Mouse (Mus musculus): Measurements from ENCODE around the gene Srrm4. TPM values are rescaled to one million over a fixed set of nuclear protein-coding genes. Genes with fewer than 3 reads are reported as not detected.

The Srrm4 gene
- polyA plus RNA-seq, 1 experiment, result 0.12 TPM

- WGBS, result 70% methylated on average over 9 of the region's 9 CpGs
- no peak for DNase-seq (ENCODE audit: low read depth, low spot score)
Measured at GRCm38 (mm10) chr5:116495466-116495865, 96.2 kb downstream of the Srrm4 start.

GRCm38 (mm10) chr5:116494377-116494776, 97.2 kb downstream of the Srrm4 start:
- WGBS, result 36% methylated on average over 7 of the region's 7 CpGs
- no peak for DNase-seq (ENCODE audit: low read depth, low spot score)

DNA sequence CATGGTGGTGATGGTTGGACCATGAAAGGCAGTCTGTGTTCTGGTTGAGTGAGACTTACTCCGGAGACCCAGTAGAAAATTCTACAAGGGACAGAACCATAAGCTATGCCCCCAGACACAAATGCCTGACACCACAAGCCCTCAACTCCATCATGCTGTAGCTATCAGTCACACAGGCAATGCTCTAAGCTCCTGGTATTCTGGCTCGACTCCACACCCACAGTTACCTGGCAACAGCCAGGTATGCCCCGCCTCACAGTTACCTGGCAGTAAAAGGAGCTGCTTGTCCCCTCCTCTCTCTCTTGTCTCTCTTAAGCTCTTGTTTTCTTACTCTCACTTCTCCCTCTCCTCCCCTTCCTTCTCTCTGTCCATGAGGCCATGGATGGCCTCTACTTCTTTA, 98.9 kb downstream of the Srrm4 start:
- WGBS, result 45% methylated on average over 3 of the region's 3 CpGs
- no peak for DNase-seq (ENCODE audit: low read depth, low spot score)

DNA sequence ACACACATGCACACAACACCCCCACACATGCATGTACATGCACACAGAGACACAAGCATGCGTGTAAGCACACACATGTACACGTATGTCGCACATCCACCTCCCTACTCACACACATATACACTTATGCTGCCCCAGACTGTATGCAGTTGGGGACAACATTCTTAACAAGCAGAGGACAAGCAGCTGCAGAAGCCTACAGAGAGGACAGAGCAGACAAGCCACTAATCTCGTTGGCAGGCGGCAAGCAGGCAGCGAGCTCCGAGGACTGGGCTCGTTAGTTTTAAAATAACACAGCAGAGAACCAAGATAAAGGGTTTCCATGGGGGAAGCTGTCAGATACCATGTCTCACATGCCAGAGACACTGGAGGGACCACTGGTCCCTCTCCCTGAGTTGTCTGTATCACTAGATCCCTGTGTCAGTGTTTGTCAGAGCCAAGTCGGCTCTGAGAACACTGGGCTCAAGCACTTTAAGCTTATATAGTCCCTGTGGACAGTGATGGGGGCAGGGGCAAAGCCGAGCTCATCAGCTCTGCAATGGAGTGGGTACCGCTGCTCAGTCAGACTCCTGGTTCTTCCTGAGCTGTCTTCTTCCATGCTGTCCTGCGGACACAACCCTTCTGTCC, 99.7 kb downstream of the Srrm4 start:
- DNase-seq (ENCODE audit: low read depth, low spot score), result no peak
- WGBS, result 68% methylated on average over 12 of the region's 12 CpGs

GRCm38 (mm10) chr5:116490826-116491225, 100.8 kb downstream of the Srrm4 start:
- DNase-seq (ENCODE audit: low read depth, low spot score), result no peak
- 61% methylated on average over 5 of the region's 5 CpGs for WGBS

DNA sequence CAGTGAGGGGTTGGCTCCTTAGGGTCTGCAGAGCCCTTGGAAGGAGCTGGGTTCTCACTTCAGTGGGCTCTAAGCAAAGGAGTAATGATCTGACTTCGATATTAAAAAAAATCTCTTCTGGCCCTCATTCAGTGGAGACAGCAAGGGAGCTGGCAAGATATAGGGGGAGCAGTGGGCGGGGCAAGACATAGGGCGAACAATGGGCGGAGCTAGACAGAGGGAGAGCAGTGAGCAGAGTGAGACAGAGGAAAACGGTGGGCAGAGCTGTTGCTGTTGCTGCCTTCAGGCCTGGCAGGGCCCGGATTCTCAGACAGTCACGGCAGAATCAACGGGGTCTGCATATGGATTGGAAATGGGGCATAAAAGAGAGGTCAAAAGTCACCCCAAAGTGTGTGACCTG, 102.0 kb downstream of the Srrm4 start:
- DNase-seq (ENCODE audit: low read depth, low spot score), result no peak
- 48% methylated on average over 8 of the region's 8 CpGs for WGBS

GRCm38 (mm10) chr5:116486135-116486534, 105.5 kb downstream of the Srrm4 start:
- DNase-seq (ENCODE audit: low read depth, low spot score), result no peak
- WGBS, result 68% methylated on average over 4 of the region's 4 CpGs

DNA sequence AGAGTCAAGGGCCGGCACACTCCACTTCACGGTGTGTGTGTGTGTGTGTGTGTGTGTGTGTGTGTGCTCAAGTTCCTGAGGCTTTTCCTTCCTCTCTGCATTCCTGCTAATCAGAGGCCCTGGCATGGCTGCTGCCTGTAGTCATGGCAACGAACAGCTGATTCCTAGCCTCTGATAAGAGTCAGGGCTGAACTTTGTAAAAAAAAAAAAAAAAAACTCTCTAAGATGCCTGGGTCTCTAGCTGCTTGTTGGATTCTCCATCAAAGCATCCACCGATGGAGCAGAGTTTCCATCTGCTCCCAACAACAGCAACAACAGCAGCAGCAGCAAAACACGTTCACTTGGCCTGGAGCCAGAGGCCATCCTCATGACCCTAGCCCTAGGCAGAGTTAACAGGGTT, 106.5 kb downstream of the Srrm4 start:
- WGBS, result 12% methylated on average over 5 of the region's 5 CpGs
- DNase-seq (ENCODE audit: low read depth, low spot score), result no peak

DNA sequence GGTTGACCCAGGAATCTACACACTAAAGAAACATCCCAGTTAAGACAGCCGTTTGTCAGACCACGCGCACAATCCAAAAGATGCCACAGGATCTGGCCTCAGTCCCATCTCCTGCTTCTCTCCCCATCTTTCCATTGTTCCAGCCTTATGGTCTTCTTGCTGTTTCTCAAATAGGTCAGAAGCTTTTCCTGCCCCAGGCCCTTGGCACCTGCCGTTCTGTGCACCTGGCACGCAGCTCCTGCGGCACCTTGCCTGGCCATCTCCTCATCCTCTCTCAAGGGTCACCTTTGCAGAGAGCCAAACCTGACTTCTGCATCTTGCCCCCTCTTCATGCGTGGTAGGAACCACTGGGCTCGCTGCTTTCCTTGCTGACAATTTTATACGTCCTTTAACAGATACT, 107.4 kb downstream of the Srrm4 start:
- 87% methylated on average over 9 of the region's 9 CpGs for WGBS
- DNase-seq (ENCODE audit: low read depth, low spot score), result no peak

DNA sequence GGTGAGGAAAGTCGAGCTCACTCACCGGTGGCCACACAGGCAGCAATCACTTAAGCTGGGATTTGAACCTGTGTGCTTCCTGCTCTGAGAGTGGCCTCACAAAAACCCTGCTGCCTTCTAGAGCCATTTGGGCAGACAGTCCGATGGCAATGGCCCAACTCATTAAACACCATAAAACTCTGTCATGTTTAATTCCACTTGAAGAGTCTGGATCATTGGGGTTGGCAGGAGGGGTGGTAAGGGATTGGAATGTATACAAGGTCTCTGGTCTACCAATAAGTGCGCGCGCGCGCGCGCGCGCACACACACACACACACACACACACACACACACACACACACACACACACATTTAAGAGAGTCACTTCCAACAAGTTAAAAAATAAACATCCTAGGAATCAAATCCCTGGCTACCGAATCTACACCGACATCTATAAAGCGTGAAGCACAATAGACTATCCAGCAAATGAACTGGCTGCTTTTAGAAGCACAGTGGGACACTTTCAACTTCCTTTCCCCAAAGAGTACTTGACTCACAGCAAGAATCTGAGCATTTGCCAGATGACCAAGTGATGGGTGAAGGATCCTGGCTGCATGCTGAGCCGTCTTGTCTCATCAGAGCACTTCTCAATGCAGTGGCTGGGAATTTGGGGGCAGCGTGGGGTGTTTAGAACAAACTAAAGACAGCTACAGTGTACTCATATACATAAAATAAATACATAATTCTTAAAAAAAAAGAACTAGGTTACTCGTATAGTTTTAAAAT, 112.8 kb downstream of the Srrm4 start:
- WGBS, result 69% methylated on average over 18 of the region's 18 CpGs
- no peak for DNase-seq (ENCODE audit: low read depth, low spot score)

DNA sequence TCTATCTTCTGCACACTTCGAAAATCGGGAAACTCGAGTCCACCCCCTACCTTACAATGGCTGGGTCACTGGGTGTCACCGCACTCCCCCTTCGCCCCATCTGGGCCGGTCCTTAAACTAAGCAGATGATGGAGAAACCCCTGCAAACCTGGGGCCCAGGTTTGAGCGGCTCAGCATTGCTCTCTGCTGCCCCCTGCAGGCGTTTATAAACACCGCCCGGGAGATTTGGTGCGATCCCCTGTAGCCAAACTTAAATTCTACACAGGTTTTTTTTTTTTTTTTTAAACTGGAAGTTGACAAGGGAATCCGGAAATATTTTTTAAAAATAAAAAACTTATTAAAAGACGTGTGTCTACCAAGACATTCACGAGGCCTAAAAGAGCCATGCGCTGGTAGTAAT, 115.6 kb downstream of the Srrm4 start:
- 10% methylated on average over 15 of the region's 15 CpGs for WGBS
- peak; percentile 7 for DNase-seq (ENCODE audit: low read depth, low spot score)

GRCm38 (mm10) chr5:116461354-116462042, 130.1 kb downstream of the Srrm4 start:
- WGBS, result 71% methylated on average over 11 of the region's 11 CpGs
- DNase-seq (ENCODE audit: low read depth, low spot score), result no peak

DNA sequence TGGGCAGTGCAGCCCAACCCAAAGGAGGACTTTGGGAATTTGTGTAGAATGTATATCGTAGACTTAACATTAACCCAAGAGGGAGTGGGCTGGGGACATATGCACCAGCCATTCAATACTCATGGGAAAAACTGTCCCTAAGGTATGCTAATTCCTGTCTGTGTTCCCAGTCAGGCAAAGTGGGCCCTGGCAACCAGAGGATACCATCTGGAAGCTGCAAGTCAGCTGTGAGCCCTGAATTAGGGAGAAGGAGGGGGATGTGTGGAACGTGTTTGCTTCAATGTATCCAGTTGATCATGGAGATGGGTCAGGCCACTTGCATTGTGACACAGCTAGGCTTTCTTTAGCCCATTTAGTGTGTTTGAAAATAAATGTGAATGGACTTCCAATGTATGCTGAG, 131.6 kb downstream of the Srrm4 start:
- no peak for DNase-seq (ENCODE audit: low read depth, low spot score)
- WGBS, result 72% methylated on average over 2 of the region's 2 CpGs

DNA sequence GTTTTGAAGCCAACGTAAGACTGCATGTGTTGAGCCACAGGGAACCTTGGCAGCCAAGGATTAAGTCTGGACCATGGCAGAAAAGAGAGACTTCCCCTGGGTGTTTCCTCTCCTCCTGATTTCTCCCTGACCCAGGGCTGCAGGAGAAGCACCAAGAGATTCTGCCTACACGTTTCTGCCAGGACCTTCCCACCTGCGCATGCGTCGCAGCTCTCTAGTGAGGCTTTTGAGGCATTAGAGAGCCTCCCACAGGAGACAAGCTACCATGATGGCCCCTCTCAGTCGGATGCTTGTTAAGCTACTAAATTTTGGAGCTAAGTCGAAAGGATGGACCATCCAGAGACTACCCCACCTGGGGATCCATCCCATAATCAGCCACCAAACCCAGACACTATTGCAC, 133.8 kb downstream of the Srrm4 start:
- 82% methylated on average over 7 of the region's 7 CpGs for WGBS
- DNase-seq (ENCODE audit: low read depth, low spot score), result no peak

DNA sequence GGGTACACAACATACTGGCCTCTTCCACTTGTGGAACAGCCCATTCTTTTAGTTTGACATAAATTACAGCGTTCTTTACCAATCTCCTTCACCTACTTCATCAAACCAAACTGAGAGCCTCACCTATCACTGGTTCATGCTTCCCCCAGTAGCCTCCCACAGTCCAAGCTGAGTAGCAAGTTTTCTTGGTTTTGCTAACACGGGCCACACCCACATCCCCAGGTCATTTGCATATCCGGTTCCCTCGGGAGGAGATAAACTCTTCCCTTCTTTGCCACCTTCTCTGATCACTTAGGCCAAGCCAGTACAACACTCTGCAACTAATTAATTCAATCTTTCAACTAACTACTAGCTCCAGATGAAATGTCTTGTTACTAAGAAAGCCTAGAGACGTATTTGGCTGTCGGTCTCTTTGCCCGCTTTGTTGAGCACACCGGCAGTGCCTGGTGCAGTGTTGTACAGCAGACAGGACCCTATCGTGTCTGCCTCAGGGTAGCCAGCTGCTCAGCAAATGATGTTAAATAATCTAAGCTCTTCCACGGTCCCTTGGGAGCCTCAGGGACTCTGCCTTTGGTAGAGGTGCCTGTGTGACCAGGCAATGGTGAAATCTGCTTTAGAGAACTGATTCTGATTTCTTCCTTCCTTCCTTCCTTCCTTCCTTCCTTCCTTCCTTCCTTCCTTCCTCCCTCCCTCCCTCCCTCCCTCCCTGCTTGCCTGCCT, 134.7 kb downstream of the Srrm4 start:
- 30% methylated on average over 10 of the region's 10 CpGs for WGBS
- no peak for DNase-seq (ENCODE audit: low read depth, low spot score)

DNA sequence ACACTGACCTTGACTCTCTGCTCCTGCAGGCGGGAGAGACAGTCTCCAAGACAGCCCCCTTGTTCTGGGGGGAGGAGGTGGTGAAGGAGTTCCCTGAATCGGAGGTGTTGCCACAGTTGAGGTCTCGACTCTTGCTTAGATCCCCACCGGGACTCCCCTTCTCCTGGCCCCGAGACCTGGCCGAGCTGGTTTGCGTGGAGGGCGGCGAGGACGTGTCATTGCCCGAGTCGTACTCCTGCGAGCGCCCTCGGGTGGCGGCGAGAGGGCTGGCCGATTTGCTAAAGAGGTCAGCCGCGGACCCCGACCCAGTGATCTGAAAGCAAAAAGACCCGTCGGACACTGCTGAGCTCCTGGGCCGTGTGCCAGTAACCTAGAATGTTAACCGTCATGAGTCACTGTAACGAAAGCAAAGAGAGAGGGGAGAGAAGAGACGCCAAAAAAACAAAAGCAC, 138.2 kb downstream of the Srrm4 start:
- WGBS, result 3% methylated on average over 27 of the region's 27 CpGs

DNA sequence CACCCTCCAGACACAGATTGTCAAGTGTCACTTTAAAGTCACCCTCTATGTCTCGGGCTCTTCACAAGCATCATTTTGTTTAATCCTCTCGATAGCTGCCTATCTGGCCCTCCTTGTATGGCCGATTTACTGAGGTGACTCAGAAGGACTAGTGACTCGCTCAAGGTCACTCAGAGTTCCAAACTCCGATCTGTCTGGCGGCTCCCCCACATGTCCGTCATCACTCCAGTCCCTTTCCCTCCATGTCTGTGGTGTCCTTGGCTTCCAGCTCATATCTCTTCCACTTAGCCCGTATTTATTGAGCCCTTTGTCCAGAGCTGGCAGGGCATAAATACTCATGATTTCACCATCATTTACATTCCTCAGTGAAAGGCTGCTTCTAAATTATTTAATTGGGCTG, 140.7 kb downstream of the Srrm4 start:
- 56% methylated on average over 8 of the region's 8 CpGs for WGBS
- DNase-seq (ENCODE audit: low read depth, low spot score), result no peak

More for the DNA sequence above, 138.2 kb downstream of the Srrm4 start:
- no peak for DNase-seq (ENCODE audit: low read depth, low spot score)

DNA sequence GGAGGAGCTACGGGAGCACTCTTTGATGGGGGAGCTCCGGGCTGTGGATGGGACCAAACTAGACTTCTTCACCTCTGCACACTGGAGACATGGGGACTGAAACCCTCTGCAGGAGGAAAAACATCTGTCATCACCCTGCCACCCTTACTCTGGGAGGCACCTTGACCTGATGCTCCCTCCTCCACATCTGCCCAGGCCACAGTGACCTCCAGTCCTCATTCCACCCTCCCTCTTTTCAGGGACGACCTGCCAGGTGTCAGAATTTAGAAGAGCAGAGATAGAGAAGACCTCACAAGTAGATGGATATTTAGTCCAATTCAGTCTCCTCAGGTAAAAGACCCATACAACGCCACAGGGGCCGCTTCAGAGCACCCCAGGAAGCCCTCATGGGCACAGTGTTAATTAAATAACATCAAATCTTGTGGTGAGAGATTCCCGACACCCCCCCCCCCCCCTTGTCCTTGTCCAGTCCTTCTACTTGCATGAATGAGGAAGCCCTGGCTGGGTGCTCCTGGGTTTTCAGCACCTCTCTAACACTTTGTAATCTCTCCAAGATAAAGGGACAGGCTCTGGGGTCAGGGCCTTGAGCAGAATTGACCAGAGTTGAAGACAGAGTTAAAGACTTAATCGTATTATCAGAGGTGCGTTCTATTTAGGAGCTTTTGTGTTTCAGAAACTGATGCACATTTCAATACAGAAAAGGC, 141.9 kb downstream of the Srrm4 start:
- 46% methylated on average over 8 of the region's 8 CpGs for WGBS
- DNase-seq (ENCODE audit: low read depth, low spot score), result no peak

DNA sequence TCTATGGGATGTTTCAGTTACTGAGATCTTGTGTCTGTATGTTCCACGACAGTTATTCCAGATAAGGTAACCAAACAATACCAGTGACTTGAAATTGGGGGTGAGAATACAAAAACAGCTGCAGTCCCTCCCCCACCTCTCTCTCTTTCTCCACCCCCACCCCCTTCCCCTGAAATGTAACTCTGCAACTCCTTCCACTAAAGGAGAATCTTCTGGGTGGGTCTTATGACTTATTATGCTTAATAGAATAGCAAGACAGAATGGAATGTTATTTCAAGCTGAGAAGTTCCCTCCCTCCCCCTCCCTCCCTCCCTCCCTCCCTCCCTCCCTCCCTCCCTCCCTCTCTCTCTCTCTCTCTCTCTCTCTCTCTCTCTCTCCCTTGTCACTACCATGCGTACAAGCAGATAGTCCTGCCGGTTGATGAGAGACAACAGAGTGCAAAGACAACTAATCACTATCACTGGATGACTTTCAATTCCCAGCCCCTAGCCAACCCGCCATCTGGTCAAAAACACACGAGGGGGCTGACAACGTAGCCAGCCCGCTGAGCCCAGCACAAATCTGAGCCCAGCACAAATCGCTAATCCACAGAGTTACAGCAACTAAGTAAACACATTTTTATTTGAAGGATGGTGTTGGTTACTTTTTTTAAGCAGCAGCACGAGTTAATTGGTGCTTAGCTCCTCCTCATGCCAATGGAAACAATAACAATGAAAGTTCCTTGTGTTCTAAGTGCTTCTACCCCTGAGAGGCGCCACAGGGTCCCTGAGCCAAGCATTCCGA, 143.0 kb downstream of the Srrm4 start:
- 3% methylated on average over 11 of the region's 11 CpGs for WGBS
- DNase-seq (ENCODE audit: low read depth, low spot score), result no peak

Measured in large intestine, adult 2 months (tissue).